Comparison of ENCODE assay signal across 20 mouse cellular contexts in genomic region chr7:81143056-81143455, GRCm38 (mm10). TPM values are rescaled to one million over a fixed set of nuclear protein-coding genes. Genes with fewer than 3 reads are reported as not detected.
"Had no signal": no experiment of that assay in that cellular context is flagged by ENCODE, and none has a peak within 500 bp of the region (broad histone marks: within the 10 kb centered on the region; RNA-seq: fewer than 3 reads in every experiment).

No protein-coding gene starts in this region.

RNA-seq across cellular contexts. Expression of gene Slc28a1, which starts 28.5 kb away (rescaled TPM):
- total RNA-seq: megakaryocyte progenitor cell, adult 5-6 weeks; megakaryocyte, adult 5-6 weeks; megakaryocyte-erythroid progenitor cell, adult 5-6 weeks; monocyte, adult 5-6 weeks had no signal
- polyA plus RNA-seq: limb, embryonic 10.5 days; limb, embryonic 12.5 days; lung, embryonic 14.5 days; lung, embryonic 15.5 days; lung, embryonic 16.5 days; macrophage; midbrain, embryonic 10.5 days; midbrain, embryonic 12.5 days; midbrain, embryonic 13.5 days; midbrain, embryonic 14.5 days; midbrain, embryonic 15.5 days; midbrain, embryonic 16.5 days; myocyte; neural tube, embryonic 11.5 days; neural tube, embryonic 12.5 days; neural tube, embryonic 13.5 days had no signal
